8 mouse cellular contexts compared by ENCODE assay signal in genomic region chr6:86437711-86438110, GRCm38 (mm10). TPM values are rescaled to one million over a fixed set of nuclear protein-coding genes. Genes with fewer than 3 reads are reported as not detected.
DNase-seq lines count a peak whose midpoint lies in the region; ATAC-seq and TF ChIP-seq lines count a peak whose summit lies in the region.

No protein-coding gene starts in this region.

- peak; percentile 69 for ATAC-seq in erythroblast, adult 5-6 weeks (replicated peaks; ENCODE audit: low FRiP score, poor library complexity, severe bottlenecking)

- TF ChIP-seq CTCF in brain, embryonic 14.5 days (IDR thresholded peaks at IDR 0.05; ENCODE audit: borderline replicate concordance, extremely low read depth, insufficient read depth, insufficient read length), result peak; percentile 47; the same call in 1 of the 2 replicates

- DNase-seq in MEL-GATA-1-ER (ENCODE audit: extremely low read depth, low read depth), result peak; percentile 24
- peak; percentile 59 for DNase-seq in brain, embryonic 14.5 days (ENCODE audit: low read depth)
- peak; percentile 30 to 59 for DNase-seq in heart, postnatal 14 days
- peak; percentile 41 for DNase-seq in layer of hippocampus, adult 9-11 months
- peak; percentile 71 for DNase-seq in lung, postnatal 10 days
- peak; percentile 25 for DNase-seq in ovary, postnatal 10 days (ENCODE audit: low spot score)
- peak; percentile 58 for DNase-seq in urinary bladder, postnatal 14 days (ENCODE audit: low spot score)

- intact Hi-C loops in heart, postnatal 14 days (cut with DNase I), result loop anchor here (1.0 to 5.0 kb wide), 2 partner anchors 32 to 230 kb away; partner anchors contain the start of gene Mxd1

- no peak for TF ChIP-seq POLR2A in brain, embryonic 14.5 days (IDR thresholded peaks at IDR 0.05; ENCODE audit: borderline replicate concordance, extremely low read depth, insufficient read depth, insufficient read length, poor library complexity, severe bottlenecking)

RNA-seq across cellular contexts. Expression of gene C87436, which starts 0.5 kb away (rescaled TPM):
- polyA plus RNA-seq in brain, embryonic 14.5 days (2012; rRNA removed), result 18.0 and 21.2 TPM in 2 replicates
- total RNA-seq in erythroblast, adult 5-6 weeks (2015; ENCODE audit: low replicate concordance), result 22.5 and 28.2 TPM in 2 replicates
- total RNA-seq in erythroblast, adult 5-6 weeks (2017; ENCODE audit: low replicate concordance), result 13.7 and 26.9 TPM in 2 replicates
- 10 to 100 TPM; 11.4 to 12.4 TPM for total RNA-seq in heart, postnatal 14 days (2021)

RNA-seq across cellular contexts. Expression of gene Gm44790, which starts 11.3 kb away (rescaled TPM):
- polyA plus RNA-seq in brain, embryonic 14.5 days (2012; rRNA removed), result 1.9 and 2.9 TPM in 2 replicates
- total RNA-seq in erythroblast, adult 5-6 weeks (2015; ENCODE audit: low replicate concordance), result not detected in 2 replicates
- total RNA-seq in erythroblast, adult 5-6 weeks (2017; ENCODE audit: low replicate concordance), result not detected in 2 replicates
- total RNA-seq in heart, postnatal 14 days (2021), result not detected

RNA-seq across cellular contexts. Expression of gene Tia1, which starts 33.7 kb away (rescaled TPM):
- polyA plus RNA-seq in brain, embryonic 14.5 days (2012; rRNA removed), result 331 and 433 TPM in 2 replicates
- total RNA-seq in erythroblast, adult 5-6 weeks (2015; ENCODE audit: low replicate concordance), result 31.1 and 36.5 TPM in 2 replicates
- total RNA-seq in erythroblast, adult 5-6 weeks (2017; ENCODE audit: low replicate concordance), result 15.2 and 16.2 TPM in 2 replicates
- total RNA-seq in heart, postnatal 14 days (2021), result 10 to 100 TPM; 38.5 to 39.9 TPM

RNA-seq across cellular contexts. Expression of gene Pcyox1, which starts 40.8 kb away (rescaled TPM):
- polyA plus RNA-seq in brain, embryonic 14.5 days (2012; rRNA removed), result 71.4 and 72.1 TPM in 2 replicates
- total RNA-seq in erythroblast, adult 5-6 weeks (2015; ENCODE audit: low replicate concordance), result 3.1 and 9.4 TPM in 2 replicates
- 14.9 and 22.7 TPM in 2 replicates for total RNA-seq in erythroblast, adult 5-6 weeks (2017; ENCODE audit: low replicate concordance)
- total RNA-seq in heart, postnatal 14 days (2021), result 10 to 100 TPM; 68.1 to 69.2 TPM

Comparison
In these comparisons a context has a peak if more than half of its experiments do, and no peak if none do; other contexts are left out.
1. Peak in every context shown above with its lines: DNase-seq and ATAC-seq.